Mouse (Mus musculus) MEL (cell line): ENCODE measurements around the gene Kit. TPM values are rescaled to one million over a fixed set of nuclear protein-coding genes. Genes with fewer than 3 reads are reported as not detected.

Source experiments
- DNase-seq: peaks from one replicate; pipeline ENCODE4 v3.0.0; 2011; ENCODE audit warnings: low read depth, low spot score
- H3K27ac ChIP-seq: 2 replicates; pipeline ENCODE4 v1.5.1; 2012; ENCODE audit warnings: low read depth, mild to moderate bottlenecking, control low read depth, low read length, moderate library complexity; ENCODE audit not compliant: control insufficient read depth
- H3K27me3 ChIP-seq, 2 experiments: fragments of 150-350 bp in 1 of 2; sonication (generic) in 1 of 2; 2 replicates each; pipeline ENCODE4 v1.6.1; 2012; ENCODE audit warnings: low read length in 2 of 2, mild to moderate bottlenecking in 2 of 2, improper control_type of control experiment in 1 of 2, moderate library complexity in 1 of 2; ENCODE audit not compliant: insufficient read depth in 2 of 2, control insufficient read depth in 1 of 2
- H3K36me3 ChIP-seq, 2 experiments: 2 replicates each; pipeline ENCODE4 v1.6.1; 2012 to 2014; ENCODE audit warnings: low read length in 2 of 2, improper control_type of control experiment in 1 of 2, inconsistent platforms in 1 of 2, mild to moderate bottlenecking in 1 of 2; ENCODE audit not compliant: insufficient read depth in 2 of 2, control insufficient read depth in 1 of 2
- H3K4me1 ChIP-seq, 2 experiments: fragments of 150-350 bp in 1 of 2; sonication (generic) in 1 of 2; 2 replicates each; pipeline ENCODE4 v1.6.1; 2012; ENCODE audit warnings: low read length in 2 of 2, improper control_type of control experiment in 1 of 2, mild to moderate bottlenecking in 1 of 2; ENCODE audit not compliant: insufficient read depth in 2 of 2, control insufficient read depth in 1 of 2
- H3K4me3 ChIP-seq, 2 experiments: fragments of 150-350 bp in 1 of 2; sonication (generic) in 1 of 2; 2 replicates each; pipeline ENCODE4 v1.5.1; 2012; ENCODE audit warnings: low read depth in 2 of 2, low read length in 2 of 2, mild to moderate bottlenecking in 2 of 2, moderate library complexity in 2 of 2, control low read depth in 1 of 2, improper control_type of control experiment in 1 of 2; ENCODE audit not compliant: control insufficient read depth in 1 of 2, insufficient read depth in 1 of 2
- H3K79me2 ChIP-seq: 2 replicates; pipeline ENCODE4 v1.6.1; 2012; ENCODE audit warnings: mild to moderate bottlenecking, low read length, moderate library complexity; ENCODE audit not compliant: control insufficient read depth, poor library complexity, insufficient read depth
- H3K9ac ChIP-seq: 2 replicates; pipeline ENCODE4 v1.6.1; 2012; ENCODE audit warnings: low read depth, mild to moderate bottlenecking, control low read depth, low read length, moderate library complexity; ENCODE audit not compliant: control insufficient read depth, poor library complexity, severe bottlenecking
- H3K9me3 ChIP-seq: fragments of 150-350 bp; sonication (generic); replicated peaks from 2 replicates; pipeline ENCODE4 v1.6.1; 2012; ENCODE audit warnings: mild to moderate bottlenecking, low read length, improper control_type of control experiment, moderate library complexity; ENCODE audit not compliant: insufficient read depth
- CHD1 ChIP-seq: IDR thresholded peaks from 2 replicates; pipeline ENCODE4 v1.6.1; 2012; ENCODE audit warnings: low read depth, mild to moderate bottlenecking, inconsistent platforms, low read length, improper control_type of control experiment
- CHD2 ChIP-seq: IDR thresholded peaks from 2 replicates; pipeline ENCODE4 v1.6.1; 2011; ENCODE audit warnings: low read length, improper control_type of control experiment
- CTCF ChIP-seq, 3 experiments: IDR thresholded peaks in 2 of 3; conservative IDR thresholded peaks in 1 of 3; 2 replicates each; pipeline ENCODE4 v1.5.1; 2011 to 2012; ENCODE audit warnings: low read length in 3 of 3, low read depth in 2 of 3, mild to moderate bottlenecking in 2 of 3, improper control_type of control experiment in 1 of 3, inconsistent platforms in 1 of 3, mixed read lengths in 1 of 3, moderate library complexity in 1 of 3; ENCODE audit not compliant: control insufficient read depth in 1 of 3, insufficient read depth in 1 of 3, poor library complexity in 1 of 3, severe bottlenecking in 1 of 3
- ELF1 ChIP-seq: IDR thresholded peaks from 2 replicates; pipeline ENCODE4 v1.6.1; 2014; ENCODE audit warnings: low read depth, mild to moderate bottlenecking, inconsistent platforms, low read length, improper control_type of control experiment, moderate library complexity
- EP300 ChIP-seq, 2 experiments: IDR thresholded peaks; 2 replicates each; pipeline ENCODE4 v1.6.1; 2011; ENCODE audit warnings: improper control_type of control experiment in 2 of 2, low read length in 2 of 2, low read depth in 1 of 2, mild to moderate bottlenecking in 1 of 2
- ETS1 ChIP-seq: IDR thresholded peaks from 2 replicates; pipeline ENCODE4 v1.6.1; 2012; ENCODE audit warnings: low read depth, mild to moderate bottlenecking, inconsistent platforms, low read length, improper control_type of control experiment, moderate library complexity
- GATA1 ChIP-seq: IDR thresholded peaks from 2 replicates; pipeline ENCODE4 v1.6.1; 2011; ENCODE audit warnings: low read depth, low read length, improper control_type of control experiment
- KAT2A ChIP-seq: conservative IDR thresholded peaks from 2 replicates; pipeline ENCODE4 v1.6.1; 2012; ENCODE audit warnings: low read depth, low read length, improper control_type of control experiment, inconsistent platforms
- MAFK ChIP-seq: IDR thresholded peaks from 2 replicates; pipeline ENCODE4 v1.6.1; 2011; ENCODE audit warnings: low read depth, mild to moderate bottlenecking, low read length, improper control_type of control experiment, borderline replicate concordance
- MAZ ChIP-seq: IDR thresholded peaks from 2 replicates; pipeline ENCODE4 v1.6.1; 2012; ENCODE audit warnings: low read depth, mild to moderate bottlenecking, inconsistent platforms, low read length, improper control_type of control experiment
- MXI1 ChIP-seq: IDR thresholded peaks from 2 replicates; pipeline ENCODE4 v1.6.1; 2011; ENCODE audit warnings: mild to moderate bottlenecking, low read depth, low read length, improper control_type of control experiment
- MYB ChIP-seq: IDR thresholded peaks from 2 replicates; pipeline ENCODE4 v1.6.1; 2011; ENCODE audit warnings: mild to moderate bottlenecking, low read depth, low read length, improper control_type of control experiment
- MYC ChIP-seq: IDR thresholded peaks from 2 replicates; pipeline ENCODE4 v1.6.1; 2011; ENCODE audit warnings: low read depth, mild to moderate bottlenecking, low read length, improper control_type of control experiment, moderate library complexity
- NELFE ChIP-seq: IDR thresholded peaks from 2 replicates; pipeline ENCODE4 v1.6.1; 2011; ENCODE audit warnings: low read depth, low read length, improper control_type of control experiment
- POLR2A ChIP-seq, 2 experiments: IDR thresholded peaks; 2 replicates each; pipeline ENCODE4 v1.6.1; 2011 to 2012; ENCODE audit warnings: low read length in 2 of 2, mild to moderate bottlenecking in 2 of 2, control low read depth in 1 of 2, improper control_type of control experiment in 1 of 2, low read depth in 1 of 2, moderate library complexity in 1 of 2; ENCODE audit not compliant: control insufficient read depth in 1 of 2, insufficient read depth in 1 of 2, poor library complexity in 1 of 2
- POLR2AphosphoS5 ChIP-seq: IDR thresholded peaks from 2 replicates; pipeline ENCODE4 v1.6.1; 2012; ENCODE audit warnings: low read depth, borderline replicate concordance, mild to moderate bottlenecking, inconsistent platforms, low read length, moderate library complexity, mixed read lengths
- RCOR1 ChIP-seq: IDR thresholded peaks from 2 replicates; pipeline ENCODE4 v1.6.1; 2012; ENCODE audit warnings: low read depth, mild to moderate bottlenecking, inconsistent platforms, low read length, improper control_type of control experiment
- SIN3A ChIP-seq: IDR thresholded peaks from 2 replicates; pipeline ENCODE4 v1.6.1; 2012; ENCODE audit warnings: low read length, improper control_type of control experiment, inconsistent platforms
- TAL1 ChIP-seq: IDR thresholded peaks from 2 replicates; pipeline ENCODE4 v1.6.1; 2012; ENCODE audit warnings: mild to moderate bottlenecking, inconsistent platforms, low read length, moderate library complexity, mixed read lengths
- TBP ChIP-seq: IDR thresholded peaks from 2 replicates; pipeline ENCODE4 v1.8.0; 2011; ENCODE audit warnings: low read depth, low read length, improper control_type of control experiment
- TCF12 ChIP-seq: IDR thresholded peaks from 2 replicates; pipeline ENCODE4 v1.6.1; 2014; ENCODE audit warnings: low read depth, mild to moderate bottlenecking, inconsistent platforms, low read length, improper control_type of control experiment, moderate library complexity
- USF1 ChIP-seq: IDR thresholded peaks from 2 replicates; pipeline ENCODE4 v1.6.1; 2014; ENCODE audit warnings: low read depth, mild to moderate bottlenecking, inconsistent platforms, low read length, improper control_type of control experiment, moderate library complexity
- USF2 ChIP-seq, 2 experiments: IDR thresholded peaks; 2 replicates each; pipeline ENCODE4 v1.6.1; 2011 to 2012; ENCODE audit warnings: improper control_type of control experiment in 2 of 2, low read length in 2 of 2, borderline replicate concordance in 1 of 2, inconsistent platforms in 1 of 2, low read depth in 1 of 2, mild to moderate bottlenecking in 1 of 2; ENCODE audit not compliant: insufficient read depth in 1 of 2
- ZC3H11A ChIP-seq: IDR thresholded peaks from 2 replicates; pipeline ENCODE4 v1.6.1; 2012; ENCODE audit warnings: low read depth, mild to moderate bottlenecking, inconsistent platforms, low read length, improper control_type of control experiment
- ZKSCAN1 ChIP-seq: IDR thresholded peaks from 2 replicates; pipeline ENCODE4 v1.6.1; 2012; ENCODE audit warnings: low read depth, mild to moderate bottlenecking, inconsistent platforms, low read length, improper control_type of control experiment, moderate library complexity
- ZNF384 ChIP-seq: IDR thresholded peaks from 2 replicates; pipeline ENCODE4 v1.6.1; 2012; ENCODE audit warnings: low read depth, mild to moderate bottlenecking, inconsistent platforms, low read length, improper control_type of control experiment
- polyA plus RNA-seq, 2 experiments: library from polyadenylated mRNA; stranded (reverse) in 1 of 2; unstranded in 1 of 2; fragments of >175 nt in 1 of 2; fragments of >200 nt in 1 of 2; gene quantifications; 2 replicates each; pipeline versions ENCODE4 v1.2.1 to v1.2.4; 2012; ENCODE audit warnings: low replicate concordance in 2 of 2, low read depth in 1 of 2; ENCODE audit not compliant: insufficient read length in 2 of 2, insufficient read depth in 1 of 2, missing spikeins in 1 of 2
- total RNA-seq: library from RNA; depleted of rRNA; stranded (reverse); fragments of 300-350 nt; gene quantifications from 2 replicates; pipeline ENCODE4 v1.2.3, GENCODE M21; 2012

Gene Kit
- total and polyA plus RNA-seq, 3 experiments, result 1.0 to 1.8 TPM; not detected in 1

- peaks cover 0 to 12% of the 10 kb centered on the region in 2 experiments; a peak in 2 of 4 replicates for H3K36me3 ChIP-seq
- no peaks in the 10 kb centered on the region for H3K79me2 ChIP-seq
- H3K9me3 ChIP-seq, result no peaks in the 10 kb centered on the region
- no peak overlapping the region for H3K4me3 ChIP-seq
- DNase-seq, result no peak
- H3K27me3 ChIP-seq, result no peaks in the 10 kb centered on the region
- no peak overlapping the region for H3K27ac ChIP-seq
- no peak for TF ChIP-seq ETS1
- TF ChIP-seq ZNF384, result peak; percentile 33; the same call in 1 of the 2 replicates
- TF ChIP-seq ZKSCAN1, result no peak
- no peak for TF ChIP-seq MYC
- peaks cover 2 to 19% of the 10 kb centered on the region in 2 experiments for H3K4me1 ChIP-seq
- no peak overlapping the region for H3K9ac ChIP-seq
Measured at GRCm38 (mm10) chr5:75632257-75632656, 57.5 kb downstream of the Kit start.

- peak overlapping the region; percentile 30 for H3K9ac ChIP-seq
- TF ChIP-seq RCOR1 (peak; percentile 84; the same call in 1 of the 2 replicates), MAFK (no peak), KAT2A (no peak), MAZ (no peak), CHD2 (no peak), MYB (no peak), TBP (0 out of 2 replicates have a peak, but pooled peaks have one; percentile 37), GATA1 (peak; percentile 83), ZKSCAN1 (no peak), SIN3A (peak; percentile 50), USF1 (no peak), ETS1 (peak; percentile 81), NELFE (no peak), EP300 (IDR thresholded peaks at IDR 0.05; ENCODE audit: low read depth in 1 of 2, low read length in 2 of 2) (peak; percentile 76 to 84), TCF12 (peak; percentile 56; the same call in 1 of the 2 replicates), CHD1 (0 out of 2 replicates have a peak, but pooled peaks have one; percentile 39), MXI1 (no peak), ELF1 (no peak), POLR2AphosphoS5 (no peak), USF2 (IDR thresholded peaks at IDR 0.05; ENCODE audit: borderline replicate concordance in 1 of 2, insufficient read depth in 1 of 2, low read depth in 1 of 2, low read length in 2 of 2) (no peak), TAL1 (peak; percentile 36; the same call in 1 of the 2 replicates), POLR2A (IDR thresholded peaks at IDR 0.05; ENCODE audit: control insufficient read depth in 1 of 2, insufficient read depth in 1 of 2, low read depth in 1 of 2, low read length in 2 of 2, poor library complexity in 1 of 2) (no peak), ZC3H11A (no peak), CTCF (IDR thresholded peaks at IDR 0.05 in 2 of 3, conservative IDR thresholded peaks at IDR 0.05 in 1 of 3; ENCODE audit: control insufficient read depth in 1 of 3, insufficient read depth in 1 of 3, low read depth in 2 of 3, low read length in 3 of 3, poor library complexity in 1 of 3, severe bottlenecking in 1 of 3) (no peak)
- H3K27ac ChIP-seq, result peak overlapping the region; percentile 67
- DNase-seq, result peak; percentile 89
- H3K79me2 ChIP-seq, result no peaks in the 10 kb centered on the region
- H3K36me3 ChIP-seq, result peaks cover 0 to 12% of the 10 kb centered on the region in 2 experiments; a peak in 2 of 4 replicates
- H3K4me3 ChIP-seq, result peak overlapping the region; percentile 26 to 28
- peaks cover 2 to 19% of the 10 kb centered on the region in 2 experiments for H3K4me1 ChIP-seq
- no peaks in the 10 kb centered on the region for H3K27me3 ChIP-seq
- H3K9me3 ChIP-seq, result no peaks in the 10 kb centered on the region
Measured at GRCm38 (mm10) chr5:75632846-75633640, 58.3 kb downstream of the Kit start.
